Mouse (Mus musculus) lung, embryonic 16.5 days (tissue): Measurements from ENCODE around the gene Chd6. TPM values are rescaled to one million over a fixed set of nuclear protein-coding genes. Genes with fewer than 3 reads are reported as not detected.
"Not testable (repeated sequence)": the region's sequence is repeated elsewhere in the genome, so short reads cannot be mapped to it uniquely, and the experiment has no call there.

Experiments
- ATAC-seq: fragments of 200-750 bp; cut with Nextera tagmentation; 2 replicates; pipeline ENCODE4 v1.8.0; 2017; ENCODE audit warnings: low read depth, mild to moderate bottlenecking, moderate library complexity
- H3K27ac ChIP-seq: fragments of 300-500 bp; sonication (generic); 2 replicates; pipeline ENCODE4 v1.5.1; 2014; ENCODE audit warnings: mild to moderate bottlenecking, control low read depth, low read length
- H3K27me3 ChIP-seq: fragments of 300-500 bp; sonication (generic); 2 replicates; pipeline ENCODE4 v1.6.1; 2014; ENCODE audit warnings: low read depth, low read length, mixed read lengths; ENCODE audit not compliant: control insufficient read depth, insufficient read depth
- H3K36me3 ChIP-seq: fragments of 300-500 bp; sonication (generic); 2 replicates; pipeline ENCODE4 v1.6.1; 2014; ENCODE audit warnings: low read length; ENCODE audit not compliant: control insufficient read depth, insufficient read depth
- H3K4me1 ChIP-seq: fragments of 300-500 bp; sonication (generic); replicated peaks from 2 replicates; pipeline ENCODE4 v1.6.1; 2014; ENCODE audit warnings: low read length, mixed read lengths; ENCODE audit not compliant: control insufficient read depth, insufficient read depth
- H3K4me2 ChIP-seq: fragments of 300-500 bp; sonication (generic); 2 replicates; pipeline ENCODE4 v1.6.1; 2014; ENCODE audit warnings: low read depth, low read length, control low read depth
- H3K4me3 ChIP-seq: fragments of 300-500 bp; sonication (generic); 2 replicates; pipeline ENCODE4 v1.5.1; 2014; ENCODE audit warnings: mild to moderate bottlenecking, low read length, control low read depth
- H3K9ac ChIP-seq: fragments of 300-500 bp; sonication (generic); 2 replicates; pipeline ENCODE4 v1.6.1; 2014; ENCODE audit warnings: low read length, control low read depth
- H3K9me3 ChIP-seq: fragments of 300-500 bp; sonication (generic); 2 replicates; pipeline ENCODE4 v1.6.1; 2016; ENCODE audit warnings: low read length; ENCODE audit not compliant: control insufficient read depth
- WGBS: fragments of 180-500 bp; shearing (Covaris S2); extraction: QIAGEN DNeasy Blood & Tissue Kit; methylation state at CpG from one replicate; pipeline ENCODE4 v1.1.7; 2014; 5-methylcytosine and 5-hydroxymethylcytosine counted together
- polyA plus RNA-seq: library from polyadenylated mRNA; unstranded; fragments of >200 nt; fragmentation: Nextera tagmentation; extraction: Ambion mirVana; gene quantifications from 2 replicates; pipeline ENCODE4 v1.2.1, GENCODE M21; 2015

Chd6 gene
- polyA plus RNA-seq, 1 experiment from 2014 or later, result 33.8 TPM

GRCm38 (mm10) chr2:160978651-160979050, 130.2 kb downstream of the Chd6 start:
- Histone ChIP-seq H3K27ac (no peak overlapping the region), H3K4me1 (no peaks in the 10 kb centered on the region), H3K4me3 (no peak overlapping the region), H3K4me2 (no peak overlapping the region), H3K27me3 (no peaks in the 10 kb centered on the region), H3K9me3 (no peaks in the 10 kb centered on the region), H3K9ac (no peak overlapping the region), H3K36me3 (peaks cover 33% of the 10 kb centered on the region)
- no peak for ATAC-seq
- 67% methylated on average over 1 of the region's 1 CpGs for whole genome bisulfite sequencing

DNA sequence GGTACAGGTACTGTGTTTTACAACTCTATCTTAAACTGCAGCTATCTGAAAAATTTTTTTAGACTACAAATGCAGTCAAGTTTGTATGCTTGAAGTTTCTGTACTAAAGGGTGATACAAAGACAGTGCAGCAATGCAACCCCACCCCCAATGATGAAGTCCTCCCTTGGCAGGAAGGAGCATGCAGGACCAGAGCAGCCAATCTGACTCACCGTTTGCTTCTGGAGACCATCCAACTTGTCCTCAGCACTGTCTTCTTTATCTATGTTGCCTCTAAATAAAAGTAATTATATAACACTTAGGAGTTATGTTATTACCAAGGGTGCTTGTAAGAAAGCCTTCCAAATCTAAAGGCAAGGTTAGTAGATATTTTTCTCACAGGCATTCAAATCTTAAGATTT, 131.6 kb downstream of the Chd6 start:
- WGBS, result 20% methylated on average over 1 of the region's 1 CpGs

GRCm38 (mm10) chr2:160973648-160974215, 135.1 kb downstream of the Chd6 start:
- H3K27me3 ChIP-seq, result no peaks in the 10 kb centered on the region
- ATAC-seq, result no peak
- H3K27ac ChIP-seq, result no peak overlapping the region
- no peaks in the 10 kb centered on the region for H3K4me1 ChIP-seq
- WGBS, result 80% methylated on average over 5 of the region's 5 CpGs
- H3K9ac ChIP-seq, result no peak overlapping the region
- H3K4me3 ChIP-seq, result no peak overlapping the region
- H3K4me2 ChIP-seq, result no peak overlapping the region
- H3K36me3 ChIP-seq, result peaks cover 19% of the 10 kb centered on the region
- H3K9me3 ChIP-seq, result no peaks in the 10 kb centered on the region

More for the DNA sequence above, 131.6 kb downstream of the Chd6 start:
- no peak overlapping the region for H3K27ac ChIP-seq
- no peaks in the 10 kb centered on the region for H3K4me1 ChIP-seq
- no peak overlapping the region for H3K4me3 ChIP-seq
- no peak overlapping the region for H3K9ac ChIP-seq
- no peaks in the 10 kb centered on the region for H3K27me3 ChIP-seq
- no peak overlapping the region for H3K4me2 ChIP-seq
- no peak for ATAC-seq
- H3K9me3 ChIP-seq, result no peaks in the 10 kb centered on the region
- H3K36me3 ChIP-seq, result peaks cover 24% of the 10 kb centered on the region

DNA sequence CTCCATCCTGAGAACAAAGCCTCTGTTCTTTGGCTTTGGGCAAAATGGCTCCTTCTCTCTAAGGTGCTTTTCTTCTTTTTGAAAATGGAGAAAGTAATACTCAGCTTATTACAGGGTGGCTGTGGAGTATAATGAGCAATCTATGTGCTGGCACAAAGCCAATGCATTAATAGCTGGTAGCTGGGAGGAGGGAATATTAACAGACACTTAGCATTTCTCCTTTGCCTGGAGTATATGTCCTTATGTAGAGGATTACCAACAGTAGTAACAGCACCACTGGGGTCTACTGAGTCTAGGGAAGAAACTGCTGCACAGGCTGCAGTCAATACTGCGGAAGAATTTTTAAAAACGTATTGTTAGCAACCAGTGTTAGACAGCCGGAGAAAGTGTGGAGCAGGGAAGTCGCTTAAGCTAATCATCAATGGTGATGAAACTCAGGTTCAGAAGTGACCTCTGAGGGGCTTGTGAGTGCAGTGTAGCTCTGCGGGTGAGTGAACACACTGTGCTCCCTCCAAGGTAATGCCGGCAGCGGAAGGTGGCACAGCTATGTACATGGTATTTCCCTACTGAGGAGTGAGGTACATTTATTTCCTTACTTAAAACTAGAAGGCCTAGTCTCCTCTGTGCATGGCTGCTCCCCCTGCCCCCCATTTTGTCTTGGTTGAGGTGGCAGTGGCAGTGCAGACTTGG, 136.6 kb downstream of the Chd6 start:
- H3K36me3 ChIP-seq, result peaks cover 17% of the 10 kb centered on the region; the same call in 1 of the 2 replicates
- H3K4me3 ChIP-seq, result no peak overlapping the region
- H3K4me1 ChIP-seq, result no peaks in the 10 kb centered on the region
- 98% methylated on average over 7 of the region's 7 CpGs for WGBS
- no peak overlapping the region for H3K9ac ChIP-seq
- H3K4me2 ChIP-seq, result no peak overlapping the region
- H3K27ac ChIP-seq, result no peak overlapping the region
- H3K27me3 ChIP-seq, result no peaks in the 10 kb centered on the region
- no peaks in the 10 kb centered on the region for H3K9me3 ChIP-seq
- no peak for ATAC-seq

DNA sequence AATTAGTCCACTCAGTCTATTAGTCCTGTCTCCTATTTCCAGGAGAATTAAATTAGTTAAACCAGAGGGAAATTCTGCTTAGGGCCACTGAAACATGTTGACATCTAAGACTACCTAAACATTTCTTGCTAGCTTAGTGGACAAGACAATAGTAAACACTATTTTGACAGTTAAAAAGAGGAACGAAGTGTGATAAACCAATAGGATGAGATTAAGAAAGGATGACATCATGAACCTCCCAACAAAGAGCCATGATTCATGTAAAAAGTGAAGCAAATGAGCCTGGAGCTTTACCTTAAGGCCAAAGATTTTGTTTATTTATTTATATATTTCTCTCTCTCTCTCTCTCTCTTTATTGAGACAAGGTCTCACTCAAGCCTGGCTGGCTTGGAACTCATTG, 146.7 kb downstream of the Chd6 start:
- Histone ChIP-seq H3K4me1 (no peaks in the 10 kb centered on the region), H3K27ac (no peak overlapping the region)
- 90% methylated on average over 1 of the region's 1 CpGs for WGBS

GRCm38 (mm10) chr2:160960956-160961646, 147.8 kb downstream of the Chd6 start:
- H3K36me3 ChIP-seq, result peaks cover 37% of the 10 kb centered on the region
- H3K4me3 ChIP-seq, result no peak overlapping the region
- no peaks in the 10 kb centered on the region for H3K4me1 ChIP-seq
- 80% methylated on average over 6 of the region's 6 CpGs for whole genome bisulfite sequencing
- no peak overlapping the region for H3K27ac ChIP-seq
- H3K9ac ChIP-seq, result no peak overlapping the region
- H3K27me3 ChIP-seq, result no peaks in the 10 kb centered on the region
- H3K4me2 ChIP-seq, result no peak overlapping the region
- ATAC-seq, result no peak
- no peaks in the 10 kb centered on the region for H3K9me3 ChIP-seq

More for the DNA sequence above, 146.7 kb downstream of the Chd6 start:
- no peaks in the 10 kb centered on the region for H3K9me3 ChIP-seq
- no peaks in the 10 kb centered on the region for H3K27me3 ChIP-seq
- H3K9ac ChIP-seq, result no peak overlapping the region
- H3K36me3 ChIP-seq, result peaks cover 42% of the 10 kb centered on the region
- no peak overlapping the region for H3K4me3 ChIP-seq
- ATAC-seq, result no peak
- no peak overlapping the region for H3K4me2 ChIP-seq

GRCm38 (mm10) chr2:160959901-160960300, 149.0 kb downstream of the Chd6 start:
- H3K9ac ChIP-seq, result no peak overlapping the region
- H3K4me1 ChIP-seq, result no peaks in the 10 kb centered on the region
- no peaks in the 10 kb centered on the region for H3K27me3 ChIP-seq
- no peak overlapping the region for H3K27ac ChIP-seq
- peaks cover 38% of the 10 kb centered on the region for H3K36me3 ChIP-seq
- H3K4me2 ChIP-seq, result no peak overlapping the region
- H3K9me3 ChIP-seq, result no peaks in the 10 kb centered on the region
- WGBS, result 95% methylated on average over 5 of the region's 5 CpGs
- no peak for ATAC-seq
- H3K4me3 ChIP-seq, result no peak overlapping the region

DNA sequence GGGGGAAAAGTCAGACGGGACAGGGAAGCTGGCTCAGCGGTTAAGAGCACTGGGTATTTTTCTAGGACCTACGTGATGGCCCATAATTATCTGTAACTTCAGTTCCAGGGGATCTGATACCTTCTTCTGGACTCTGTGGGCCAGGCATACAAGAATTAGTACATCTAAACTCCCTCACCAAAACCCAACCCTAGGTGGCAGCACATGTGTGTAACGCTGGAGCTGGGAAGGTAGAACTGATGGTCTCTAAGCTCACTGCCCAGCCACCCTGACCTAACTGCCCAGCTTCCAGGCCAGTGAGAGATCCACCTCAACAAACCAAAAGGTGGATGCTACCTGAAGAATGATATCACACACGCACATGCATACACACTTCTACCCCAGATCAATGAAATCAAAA, 150.1 kb downstream of the Chd6 start:
- no peak for ATAC-seq
- Histone ChIP-seq H3K4me2 (no peak overlapping the region), H3K36me3 (peaks cover 45% of the 10 kb centered on the region), H3K9ac (no peak overlapping the region), H3K27ac (no peak overlapping the region), H3K9me3 (no peaks in the 10 kb centered on the region), H3K4me3 (no peak overlapping the region), H3K4me1 (no peaks in the 10 kb centered on the region), H3K27me3 (no peaks in the 10 kb centered on the region)
- WGBS, result 80% methylated on average over 5 of the region's 5 CpGs

GRCm38 (mm10) chr2:160957801-160958200, 151.1 kb downstream of the Chd6 start:
- not testable (repeated sequence) for H3K4me2 ChIP-seq, H3K9ac ChIP-seq, H3K27ac ChIP-seq, ATAC-seq, H3K27me3 ChIP-seq, H3K4me1 ChIP-seq, H3K9me3 ChIP-seq, H3K4me3 ChIP-seq
- peaks cover 47% of the 10 kb centered on the region for H3K36me3 ChIP-seq
